In the genomic region with DNA sequence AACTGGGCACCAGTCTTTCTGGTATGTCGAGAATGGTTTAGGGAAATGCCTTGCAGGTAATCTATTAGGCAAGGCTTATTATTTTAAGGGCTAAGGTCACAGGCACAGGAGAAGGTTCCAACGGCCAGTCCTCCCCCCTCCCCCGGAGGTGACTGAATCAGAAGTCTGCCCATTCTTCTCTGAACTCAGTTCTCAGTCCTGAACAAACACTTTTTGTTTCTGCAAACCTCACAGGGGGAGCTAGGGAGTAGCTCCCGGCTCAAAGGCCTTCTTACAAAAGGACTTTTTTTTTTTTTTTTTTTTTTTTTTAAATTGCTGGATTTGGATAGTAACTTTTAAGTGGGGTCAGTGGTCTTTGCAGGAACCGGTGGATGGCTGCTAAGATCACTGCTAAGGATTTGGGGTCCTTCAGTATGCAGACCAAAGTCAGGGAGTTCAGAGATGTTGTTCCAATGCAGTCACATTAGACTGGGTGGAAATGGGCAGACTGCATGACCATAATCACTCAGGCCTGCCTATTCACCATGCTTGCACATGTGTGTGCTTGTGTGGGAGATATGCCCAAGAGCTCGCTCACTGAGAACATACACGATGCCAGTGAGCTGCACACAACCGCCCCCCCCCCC, we compare ENCODE assay signal across 16 mouse cellular contexts.
DNase-seq lines count a peak whose midpoint lies in the region; ATAC-seq lines count a peak whose summit lies in the region.
"Had no signal": no experiment of that assay in that cellular context is flagged by ENCODE, and none has a peak within 500 bp of the region (broad histone marks: within the 10 kb centered on the region; RNA-seq: fewer than 3 reads in every experiment).

No protein-coding gene starts in this region.

- peaks cover 68% of the 10 kb centered on the region for H3K27me3 ChIP-seq in hindbrain, embryonic 10.5 days (ENCODE audit: insufficient read depth, poor library complexity, severe bottlenecking)
- H3K27me3 ChIP-seq in hindbrain, embryonic 16.5 days (replicated peaks; ENCODE audit: control insufficient read depth, insufficient read depth, low read length) = no peaks in the 10 kb centered on the region
- H3K27me3 ChIP-seq in forebrain, embryonic 16.5 days (replicated peaks; ENCODE audit: control insufficient read depth, insufficient read depth, low read length) = no peaks in the 10 kb centered on the region

- 16% methylated on average over 8 of the region's 8 CpGs for WGBS in hindbrain, embryonic 10.5 days
- 15% methylated on average over 8 of the region's 8 CpGs for WGBS in hindbrain, embryonic 16.5 days
- 16% methylated on average over 8 of the region's 8 CpGs for WGBS in forebrain, embryonic 16.5 days

- no peaks in the 10 kb centered on the region for H3K36me3 ChIP-seq in hindbrain, embryonic 10.5 days
- H3K36me3 ChIP-seq in hindbrain, embryonic 16.5 days (ENCODE audit: control insufficient read depth, insufficient read depth, low read length) = no peaks in the 10 kb centered on the region
- H3K36me3 ChIP-seq in forebrain, embryonic 16.5 days (ENCODE audit: control insufficient read depth, insufficient read depth) = no peaks in the 10 kb centered on the region
- H3K36me3 ChIP-seq: limb, embryonic 15.5 days had no signal

- H3K9ac ChIP-seq in hindbrain, embryonic 16.5 days (ENCODE audit: low read depth, low read length) = no peak overlapping the region
- no peak overlapping the region for H3K9ac ChIP-seq in forebrain, embryonic 16.5 days (replicated peaks; ENCODE audit: low read depth, low read length)
- H3K9ac ChIP-seq: limb, embryonic 15.5 days had no signal

- peak; percentile 22 for DNase-seq in hindbrain, embryonic 10.5 days (ENCODE audit: low spot score)
- DNase-seq in 3134 (ENCODE audit: extremely low read depth, insufficient read length, low spot score) = peak; percentile 9
- DNase-seq in embryo, embryonic 11 days = peak; percentile 66
- no peak for DNase-seq in gastrocnemius, adult 8-10 months (ENCODE audit: low spot score in 2 of 2)
- no peak for DNase-seq in natural killer cell, adult 2 months (ENCODE audit: low spot score in 2 of 2)
- no peak for DNase-seq in urinary bladder, postnatal 36 days (ENCODE audit: low spot score in 2 of 2)
- DNase-seq: adrenal gland, adult 2 months; cerebellum, adult 11-12 months; gastrocnemius, postnatal 10 days; kidney, adult 18-20 months; lung, postnatal 4 days had no signal

- H3K4me1 ChIP-seq in hindbrain, embryonic 10.5 days (replicated peaks) = peaks cover 70% of the 10 kb centered on the region
- H3K4me1 ChIP-seq in hindbrain, embryonic 16.5 days (ENCODE audit: control insufficient read depth, insufficient read depth, low read depth, low read length) = peaks cover 15% of the 10 kb centered on the region
- peaks cover 55% of the 10 kb centered on the region for H3K4me1 ChIP-seq in forebrain, embryonic 16.5 days (replicated peaks; ENCODE audit: control insufficient read depth, insufficient read depth, low read length)

- ATAC-seq in hindbrain, embryonic 16.5 days = no peak
- no peak for ATAC-seq in forebrain, embryonic 16.5 days

- no peak overlapping the region for H3K4me3 ChIP-seq in hindbrain, embryonic 10.5 days
- no peak overlapping the region for H3K4me3 ChIP-seq in hindbrain, embryonic 16.5 days (ENCODE audit: low read length)
- no peak overlapping the region for H3K4me3 ChIP-seq in forebrain, embryonic 16.5 days (replicated peaks; ENCODE audit: low read length)
- H3K4me3 ChIP-seq: limb, embryonic 15.5 days; myocyte had no signal

- no peaks in the 10 kb centered on the region for H3K9me3 ChIP-seq in hindbrain, embryonic 10.5 days
- no peaks in the 10 kb centered on the region for H3K9me3 ChIP-seq in hindbrain, embryonic 16.5 days (ENCODE audit: control insufficient read depth, low read length)
- no peaks in the 10 kb centered on the region for H3K9me3 ChIP-seq in forebrain, embryonic 16.5 days (ENCODE audit: control insufficient read depth, low read length)
- H3K9me3 ChIP-seq: limb, embryonic 15.5 days had no signal

- H3K27ac ChIP-seq in hindbrain, embryonic 10.5 days = no peak overlapping the region
- no peak overlapping the region for H3K27ac ChIP-seq in hindbrain, embryonic 16.5 days (ENCODE audit: low read depth, low read length)
- peak overlapping the region; percentile 93 for H3K27ac ChIP-seq in forebrain, embryonic 16.5 days (ENCODE audit: low read length)
- H3K27ac ChIP-seq: limb, embryonic 15.5 days; stomach, postnatal 0 days had no signal

- H3K4me2 ChIP-seq in hindbrain, embryonic 16.5 days (ENCODE audit: low read length) = no peak overlapping the region
- no peak overlapping the region for H3K4me2 ChIP-seq in forebrain, embryonic 16.5 days (ENCODE audit: low read length)
- H3K4me2 ChIP-seq: limb, embryonic 15.5 days had no signal

Comparison
In these comparisons a context has a peak if more than half of its experiments do, and no peak if none do; other contexts are left out.
1. DNase-seq: peak in hindbrain, embryonic 10.5 days (single experiment), 3134 (single experiment) and embryo, embryonic 11 days (single experiment); none in gastrocnemius, adult 8-10 months (0 of 2), natural killer cell, adult 2 months (0 of 2) and urinary bladder, postnatal 36 days (0 of 2).